Mouse (Mus musculus) kidney, adult 18-20 months (tissue): ENCODE results near the gene Nfatc2.

Experiments
- DNase-seq: peaks from one replicate; pipeline ENCODE4 v3.0.0; 2021

Nfatc2 gene

GRCm38 (mm10) chr2:168575834-168576233 is 25.6 kb downstream of the Nfatc2 start:
- peak; percentile 70 for DNase-seq

- no peak for DNase-seq
Observed at GRCm38 (mm10) chr2:168574934-168575333, 26.5 kb downstream of the Nfatc2 start.

- DNase-seq = no peak
Observed at GRCm38 (mm10) chr2:168573866-168574265, 27.6 kb downstream of the Nfatc2 start.

GRCm38 (mm10) chr2:168571241-168571640 is 30.2 kb downstream of the Nfatc2 start:
- DNase-seq = no peak

- DNase-seq = no peak
Observed at GRCm38 (mm10) chr2:168565538-168566253, 35.8 kb downstream of the Nfatc2 start.

GRCm38 (mm10) chr2:168563184-168563583 is 38.3 kb downstream of the Nfatc2 start:
- no peak for DNase-seq

GRCm38 (mm10) chr2:168557035-168557434 is 44.4 kb downstream of the Nfatc2 start:
- no peak for DNase-seq

GRCm38 (mm10) chr2:168555897-168556670 is 45.4 kb downstream of the Nfatc2 start:
- DNase-seq = no peak

- DNase-seq = no peak
Observed at GRCm38 (mm10) chr2:168553541-168553961, 47.9 kb downstream of the Nfatc2 start.

GRCm38 (mm10) chr2:168552405-168552804 is 49.1 kb downstream of the Nfatc2 start:
- DNase-seq = peak; percentile 34

GRCm38 (mm10) chr2:168551218-168551617 is 50.2 kb downstream of the Nfatc2 start:
- no peak for DNase-seq

GRCm38 (mm10) chr2:168549326-168549725 is 52.1 kb downstream of the Nfatc2 start:
- no peak for DNase-seq

- no peak for DNase-seq
Observed at GRCm38 (mm10) chr2:168548008-168548407, 53.4 kb downstream of the Nfatc2 start.

GRCm38 (mm10) chr2:168545901-168546557 is 55.4 kb downstream of the Nfatc2 start:
- no peak for DNase-seq

GRCm38 (mm10) chr2:168544102-168544501 is 57.4 kb downstream of the Nfatc2 start:
- DNase-seq = peak; percentile 37

- no peak for DNase-seq
Observed at GRCm38 (mm10) chr2:168543026-168543425, 58.4 kb downstream of the Nfatc2 start.

GRCm38 (mm10) chr2:168541223-168541622 is 60.2 kb downstream of the Nfatc2 start:
- no peak for DNase-seq

GRCm38 (mm10) chr2:168539594-168540222 is 61.7 kb downstream of the Nfatc2 start:
- no peak for DNase-seq

GRCm38 (mm10) chr2:168539026-168539425 is 62.4 kb downstream of the Nfatc2 start:
- DNase-seq = no peak

- DNase-seq = no peak
Observed at GRCm38 (mm10) chr2:168532061-168532833, 69.2 kb downstream of the Nfatc2 start.

GRCm38 (mm10) chr2:168528551-168528950 is 72.9 kb downstream of the Nfatc2 start:
- DNase-seq = peak; percentile 21

GRCm38 (mm10) chr2:168527430-168527792 is 74.0 kb downstream of the Nfatc2 start:
- no peak for DNase-seq
